In the genomic region with DNA sequence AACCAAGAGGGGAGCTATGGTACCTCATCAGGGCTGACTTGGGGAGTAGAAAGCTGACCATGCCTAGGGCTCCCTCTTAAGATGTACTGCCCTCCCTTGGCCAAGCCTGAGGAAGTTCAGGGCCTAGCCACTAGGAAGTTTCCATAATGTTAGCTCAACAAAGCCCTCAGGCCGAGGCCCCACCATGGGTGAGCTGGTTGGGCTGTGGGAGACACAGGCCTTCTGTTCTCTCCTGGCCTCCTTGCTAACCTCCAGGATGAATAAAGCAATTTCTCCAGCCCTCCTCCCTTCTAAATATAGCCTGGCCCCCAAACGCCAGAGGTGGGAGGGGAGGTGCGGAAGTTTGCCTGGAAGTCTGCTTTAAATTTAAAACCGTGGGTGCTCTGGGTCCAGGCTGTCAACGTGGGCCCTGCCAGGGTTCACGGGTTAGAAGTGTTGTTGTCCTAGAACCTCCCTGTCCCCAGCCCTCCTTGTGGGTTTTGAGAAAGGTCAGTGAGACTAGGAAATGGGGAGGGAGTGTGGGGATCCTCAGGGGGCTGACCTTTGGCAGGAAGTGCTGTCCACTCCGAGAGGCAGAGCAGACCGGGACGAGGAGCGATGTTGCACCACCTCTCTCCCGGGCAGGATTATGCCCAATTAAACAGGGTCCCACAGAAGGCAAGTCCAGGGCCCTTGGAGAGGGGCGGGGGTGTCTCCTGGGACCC, we compare ENCODE assay signal across 8 mouse cellular contexts. TPM values are rescaled to one million over a fixed set of nuclear protein-coding genes. Genes with fewer than 3 reads are reported as not detected.
A peak's percentile ranks its signal among the peaks of the same experiment; 100 is the strongest.
DNase-seq lines count a peak whose midpoint lies in the region; ATAC-seq and TF ChIP-seq lines count a peak whose summit lies in the region.

No protein-coding gene starts in this region.

- H3K4me1 ChIP-seq in spleen, adult 2 months (ENCODE audit: control insufficient read depth, insufficient read depth, insufficient read length), result no peaks in the 10 kb centered on the region; the same call in 1 of the 2 replicates
- peaks cover 25% of the 10 kb centered on the region for H3K4me1 ChIP-seq in limb, embryonic 14.5 days (ENCODE audit: control insufficient read depth, insufficient read depth, low read length)
- H3K4me1 ChIP-seq in stomach, embryonic 14.5 days (ENCODE audit: control insufficient read depth, insufficient read depth, low read length), result peaks cover 23% of the 10 kb centered on the region

- no peaks in the 10 kb centered on the region for H3K36me3 ChIP-seq in spleen, adult 2 months (ENCODE audit: control insufficient read depth, insufficient read depth, low read length)
- no peaks in the 10 kb centered on the region for H3K36me3 ChIP-seq in limb, embryonic 14.5 days (ENCODE audit: control insufficient read depth, insufficient read depth, low read length)
- no peaks in the 10 kb centered on the region for H3K36me3 ChIP-seq in stomach, embryonic 14.5 days (ENCODE audit: control insufficient read depth, insufficient read depth, low read length)

- peak overlapping the region; percentile 60 for H3K4me2 ChIP-seq in limb, embryonic 14.5 days (replicated peaks; ENCODE audit: low read depth, low read length, severe bottlenecking)
- H3K4me2 ChIP-seq in stomach, embryonic 14.5 days (replicated peaks; ENCODE audit: low read depth, low read length), result peak overlapping the region; percentile 41

- TF ChIP-seq POLR2A in spleen, adult 2 months (IDR thresholded peaks at IDR 0.05; ENCODE audit: low read depth, low read length), result no peak
- TF ChIP-seq POLR2A in limb, embryonic 14.5 days (IDR thresholded peaks at IDR 0.05; ENCODE audit: borderline replicate concordance, extremely low read depth, insufficient read depth, insufficient read length), result no peak

- peak overlapping the region; percentile 25; the same call in 1 of the 2 replicates for H3K27ac ChIP-seq in spleen, adult 2 months (ENCODE audit: insufficient read depth, low read length)
- peak overlapping the region; percentile 44; the same call in 1 of the 2 replicates for H3K27ac ChIP-seq in limb, embryonic 14.5 days (replicated peaks; ENCODE audit: low read depth, low read length)
- H3K27ac ChIP-seq in stomach, embryonic 14.5 days (ENCODE audit: low read length), result no peak overlapping the region

- intact Hi-C loops in heart, postnatal 14 days (cut with DNase I), result loop anchor here (5.0 kb wide), 2 partner anchors 80 to 140 kb away; a partner anchor contains a TSS

- 52% methylated on average over 12 of the region's 12 CpGs for WGBS in spleen, adult 2 months
- WGBS in limb, embryonic 14.5 days, result 12% methylated on average over 12 of the region's 12 CpGs
- WGBS in stomach, embryonic 14.5 days, result 22% methylated on average over 12 of the region's 12 CpGs

- no peak for DNase-seq in spleen, adult 2 months (ENCODE audit: low read depth in 1 of 2, low spot score in 2 of 2)
- DNase-seq in spleen, postnatal 36 days (ENCODE audit: low spot score in 2 of 2), result no peak
- peak; percentile 43 to 59 for DNase-seq in heart, postnatal 14 days
- DNase-seq in limb, embryonic 14.5 days (ENCODE audit: low spot score), result peak; percentile 53
- no peak for DNase-seq in thymus, postnatal 4 days
- no peak for DNase-seq in thymus, postnatal 0 days (ENCODE audit: low spot score)
- no peak for DNase-seq in frontal cortex, postnatal 14 days (ENCODE audit: low spot score in 2 of 2)

- no peak overlapping the region for H3K4me3 ChIP-seq in spleen, adult 2 months (ENCODE audit: extremely low read depth, insufficient read depth, insufficient read length)
- peak overlapping the region; percentile 32 for H3K4me3 ChIP-seq in limb, embryonic 14.5 days (replicated peaks; ENCODE audit: low read length)
- peak overlapping the region; percentile 20; the same call in 1 of the 2 replicates for H3K4me3 ChIP-seq in stomach, embryonic 14.5 days (ENCODE audit: low read depth, low read length)

- no peaks in the 10 kb centered on the region for H3K9me3 ChIP-seq in limb, embryonic 14.5 days (ENCODE audit: control insufficient read depth, low read length)
- H3K9me3 ChIP-seq in stomach, embryonic 14.5 days (ENCODE audit: control insufficient read depth, low read depth, low read length), result no peaks in the 10 kb centered on the region

- TF ChIP-seq CTCF in spleen, adult 2 months (IDR thresholded peaks at IDR 0.05; ENCODE audit: extremely low read depth, insufficient read depth, insufficient read length, insufficient replicate concordance), result no peak

- peak; percentile 38 for ATAC-seq in limb, embryonic 14.5 days (ENCODE audit: low FRiP score, low read depth)
- ATAC-seq in stomach, embryonic 14.5 days (ENCODE audit: insufficient number of reproducible peaks, insufficient read depth, low FRiP score, low read depth), result no peak

- no peaks in the 10 kb centered on the region; the same call in 1 of the 2 replicates for H3K27me3 ChIP-seq in spleen, adult 2 months (ENCODE audit: control insufficient read depth, insufficient read depth, low read length)
- 0 out of 2 replicates have a peak, but pooled peaks cover 5% of the 10 kb centered on the region for H3K27me3 ChIP-seq in limb, embryonic 14.5 days (ENCODE audit: control insufficient read depth, insufficient read depth, low read length)
- no peaks in the 10 kb centered on the region for H3K27me3 ChIP-seq in stomach, embryonic 14.5 days (ENCODE audit: control insufficient read depth, insufficient read depth, low read length)

- H3K9ac ChIP-seq in limb, embryonic 14.5 days (ENCODE audit: low read depth, low read length, severe bottlenecking), result peak overlapping the region; percentile 41
- no peak overlapping the region for H3K9ac ChIP-seq in stomach, embryonic 14.5 days (replicated peaks; ENCODE audit: low read depth, low read length)

RNA-seq across cellular contexts. Expression of a gene that starts 4.1 kb away (rescaled TPM):
- 36.2 and 50.4 TPM in 2 replicates for polyA plus RNA-seq in spleen, adult 2 months (2012; rRNA removed)
- total RNA-seq in heart, postnatal 14 days (2021), result 1 to 10 TPM; 4.1 to 5.5 TPM
- 11.7 and 14.9 TPM in 2 replicates for polyA plus RNA-seq in limb, embryonic 14.5 days (2012; rRNA removed)
- 7.4 and 7.7 TPM in 2 replicates for polyA plus RNA-seq in limb, embryonic 14.5 days (2014; fragmentation: Nextera tagmentation; extraction: Ambion mirVana)
- 5.7 and 6.8 TPM in 2 replicates for polyA plus RNA-seq in stomach, embryonic 14.5 days (2014; fragmentation: Nextera tagmentation; extraction: Ambion mirVana)
- 25.3 and 33.2 TPM in 2 replicates for polyA plus RNA-seq in thymus, postnatal 0 days (2015; fragmentation: Nextera tagmentation; extraction: Ambion mirVana)

RNA-seq across cellular contexts. Expression of a gene that starts 6.1 kb away (rescaled TPM):
- polyA plus RNA-seq in spleen, adult 2 months (2012; rRNA removed), result 2.0 and 3.5 TPM in 2 replicates
- not detected for total RNA-seq in heart, postnatal 14 days (2021)
- polyA plus RNA-seq in limb, embryonic 14.5 days (2012; rRNA removed), result 11.0 and 17.2 TPM in 2 replicates
- polyA plus RNA-seq in limb, embryonic 14.5 days (2014; fragmentation: Nextera tagmentation; extraction: Ambion mirVana), result 19.2 and 22.3 TPM in 2 replicates
- polyA plus RNA-seq in stomach, embryonic 14.5 days (2014; fragmentation: Nextera tagmentation; extraction: Ambion mirVana), result 0.93 and 1.5 TPM in 2 replicates
- 4.8 and 5.9 TPM in 2 replicates for polyA plus RNA-seq in thymus, postnatal 0 days (2015; fragmentation: Nextera tagmentation; extraction: Ambion mirVana)

RNA-seq across cellular contexts. Expression of a gene that starts 29.5 kb away (rescaled TPM):
- 46.4 and 51.9 TPM in 2 replicates for polyA plus RNA-seq in spleen, adult 2 months (2012; rRNA removed)
- total RNA-seq in heart, postnatal 14 days (2021), result 10 to 100 TPM; 38.0 to 40.4 TPM
- polyA plus RNA-seq in limb, embryonic 14.5 days (2012; rRNA removed), result 9.3 and 10.2 TPM in 2 replicates
- 10.0 and 11.4 TPM in 2 replicates for polyA plus RNA-seq in limb, embryonic 14.5 days (2014; fragmentation: Nextera tagmentation; extraction: Ambion mirVana)
- polyA plus RNA-seq in stomach, embryonic 14.5 days (2014; fragmentation: Nextera tagmentation; extraction: Ambion mirVana), result 3.5 and 5.0 TPM in 2 replicates
- polyA plus RNA-seq in thymus, postnatal 0 days (2015; fragmentation: Nextera tagmentation; extraction: Ambion mirVana), result 9.0 and 9.1 TPM in 2 replicates

RNA-seq across cellular contexts. Expression of a gene that starts 35.2 kb away (rescaled TPM):
- 78.4 and 91.2 TPM in 2 replicates for polyA plus RNA-seq in spleen, adult 2 months (2012; rRNA removed)
- total RNA-seq in heart, postnatal 14 days (2021), result 10 to 100 TPM; 73.0 to 82.1 TPM
- 163 and 215 TPM in 2 replicates for polyA plus RNA-seq in limb, embryonic 14.5 days (2012; rRNA removed)
- polyA plus RNA-seq in limb, embryonic 14.5 days (2014; fragmentation: Nextera tagmentation; extraction: Ambion mirVana), result 37.0 and 39.7 TPM in 2 replicates
- 44.1 and 44.9 TPM in 2 replicates for polyA plus RNA-seq in stomach, embryonic 14.5 days (2014; fragmentation: Nextera tagmentation; extraction: Ambion mirVana)
- 4.3 and 4.9 TPM in 2 replicates for polyA plus RNA-seq in thymus, postnatal 0 days (2015; fragmentation: Nextera tagmentation; extraction: Ambion mirVana)

Comparison
In these comparisons a context has a peak if more than half of its experiments do, and no peak if none do; other contexts are left out.
1. DNase-seq: peak in heart, postnatal 14 days (2 of 2) and limb, embryonic 14.5 days (single experiment); none in spleen, adult 2 months (0 of 2), spleen, postnatal 36 days (0 of 2), thymus, postnatal 4 days (single experiment), thymus, postnatal 0 days (single experiment) and frontal cortex, postnatal 14 days (0 of 2).